Mouse (Mus musculus) spleen, embryonic (tissue): ENCODE data around the gene Osbpl3.

Experiments
- CTCF ChIA-PET: fragments of 350-600 bp; sonication (Branson Sonifier 250); formaldehyde crosslinking; loops from one replicate; lab custom pipeline; 2022; lab: Charles Lee

Osbpl3 gene

DNA sequence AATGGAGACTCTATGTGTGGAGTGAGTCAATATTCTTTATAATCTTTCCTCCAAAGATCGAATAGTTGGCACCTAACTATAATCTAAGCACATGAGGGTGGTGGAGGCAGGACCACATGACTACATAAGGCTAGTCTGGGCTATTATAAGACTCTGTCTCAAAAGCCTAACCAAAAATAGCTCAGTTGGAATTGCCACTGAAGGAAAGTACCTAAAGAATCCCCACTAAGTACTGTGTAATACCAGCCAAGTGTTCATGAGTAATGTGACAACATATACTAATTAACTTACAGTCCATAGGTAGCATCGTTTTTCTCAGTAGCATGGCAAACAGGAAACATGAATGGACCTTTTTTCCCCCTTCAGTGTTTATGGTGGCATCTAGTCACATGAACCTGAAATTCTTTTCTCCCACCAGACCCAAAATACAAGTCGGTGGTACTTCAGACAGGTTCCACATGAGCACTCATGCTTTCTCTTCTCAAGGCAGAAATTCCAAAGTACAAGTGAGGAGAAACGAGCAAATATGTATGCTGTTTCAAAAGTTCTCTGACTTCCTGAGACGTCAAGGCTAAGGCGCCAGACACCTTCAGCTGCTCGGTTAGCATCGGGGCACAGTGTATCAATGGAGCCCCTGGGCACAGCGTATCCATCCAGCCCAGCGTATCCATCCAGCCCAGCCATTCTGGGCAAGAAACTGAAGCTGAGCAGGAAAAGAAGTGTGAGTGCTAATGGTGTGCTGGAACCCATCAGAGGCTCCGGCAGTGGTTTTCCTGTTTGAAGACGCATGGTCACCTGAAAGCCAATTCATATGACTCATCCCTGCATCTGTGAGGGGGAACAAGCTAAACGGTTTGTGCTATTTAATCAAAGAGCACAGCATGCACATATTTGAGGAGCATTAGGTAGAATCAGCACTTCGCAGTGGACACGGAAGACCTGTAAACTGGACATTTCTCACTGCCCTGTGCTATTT, 120.9 kb downstream of the Osbpl3 start:
- CTCF ChIA-PET: interaction anchor here (0.7 kb wide), 1 partner anchor 247 kb away, joined by 5 read pairs; no protein-coding TSS in a partner anchor

DNA sequence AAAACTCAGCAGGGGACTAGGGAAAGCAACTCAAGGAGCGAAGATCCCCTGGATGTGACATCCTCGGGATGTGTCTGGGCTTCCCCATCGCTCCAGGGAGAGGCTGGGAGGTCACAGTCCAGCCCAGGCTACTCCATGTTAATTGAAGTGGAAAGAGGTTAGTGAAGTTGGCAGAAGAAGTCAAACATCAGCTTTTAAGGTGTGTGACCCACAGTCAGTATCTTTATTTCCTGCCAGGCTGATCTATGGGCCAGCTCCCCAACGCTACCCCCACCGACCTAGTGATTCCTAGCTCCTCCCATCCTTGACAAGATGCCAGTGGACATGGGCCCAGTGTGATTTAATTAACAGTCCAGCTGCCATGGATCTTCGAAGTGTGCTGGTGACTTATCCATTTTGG, 122.7 kb downstream of the Osbpl3 start:
- CTCF ChIA-PET: no interaction called here

DNA sequence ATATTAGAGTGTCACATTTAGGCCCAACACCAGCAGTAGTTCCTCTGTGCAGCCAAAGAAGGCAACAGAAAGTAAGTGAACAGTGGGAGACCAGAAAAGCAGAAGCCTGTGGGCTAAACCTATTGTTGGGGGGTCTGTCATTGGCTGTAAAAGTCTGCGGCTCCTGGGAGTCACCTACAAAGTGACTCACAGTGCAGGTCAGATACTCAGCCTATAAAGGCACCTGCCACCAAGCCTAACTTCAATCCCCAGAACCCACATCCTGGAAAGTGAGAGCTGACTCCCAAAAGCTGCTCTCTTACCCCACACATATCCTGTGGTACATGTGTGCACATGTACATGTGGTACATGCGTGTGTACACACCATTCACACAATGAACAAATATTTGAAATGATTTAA, 124.5 kb downstream of the Osbpl3 start:
- CTCF ChIA-PET: no interaction called here

DNA sequence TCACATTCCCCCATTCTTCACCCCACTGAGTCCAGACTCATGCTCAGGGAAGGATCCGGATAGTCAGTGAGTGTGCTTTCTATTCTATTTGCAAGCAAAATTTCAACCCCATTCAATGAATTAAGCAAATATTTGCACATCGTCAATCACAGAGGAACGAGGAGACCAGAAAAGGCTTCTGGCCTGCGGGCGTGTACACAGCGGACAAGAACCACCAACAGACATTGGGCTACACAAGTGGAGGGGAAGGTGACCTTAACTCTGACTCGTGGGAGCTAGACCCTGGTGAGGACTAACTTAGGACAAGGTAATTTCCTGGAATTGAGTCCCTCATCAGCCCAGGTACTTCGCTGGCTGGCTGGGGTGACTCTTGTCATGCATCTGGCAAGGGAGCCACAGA, 126.6 kb downstream of the Osbpl3 start:
- CTCF ChIA-PET: no interaction called here

DNA sequence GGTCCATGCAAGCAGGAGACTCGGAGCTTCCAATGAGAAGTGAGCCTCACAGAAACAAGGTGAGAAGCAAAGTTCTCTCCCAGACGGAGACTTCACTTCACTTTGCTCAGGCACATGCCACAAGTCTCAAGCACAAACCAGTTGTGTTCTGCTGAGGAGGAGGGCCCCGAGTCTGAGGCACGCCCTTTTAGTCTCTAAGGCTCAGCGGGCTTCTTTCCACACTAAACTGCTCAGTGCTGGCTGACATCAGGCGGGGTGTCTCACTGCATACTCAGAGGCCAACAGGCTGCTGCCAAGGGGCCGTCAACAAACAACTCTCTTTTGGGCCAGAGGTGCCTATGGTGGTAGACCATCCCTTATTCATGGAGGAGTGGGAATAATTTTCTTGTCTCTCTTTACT, 127.1 kb downstream of the Osbpl3 start:
- CTCF ChIA-PET: no interaction called here

DNA sequence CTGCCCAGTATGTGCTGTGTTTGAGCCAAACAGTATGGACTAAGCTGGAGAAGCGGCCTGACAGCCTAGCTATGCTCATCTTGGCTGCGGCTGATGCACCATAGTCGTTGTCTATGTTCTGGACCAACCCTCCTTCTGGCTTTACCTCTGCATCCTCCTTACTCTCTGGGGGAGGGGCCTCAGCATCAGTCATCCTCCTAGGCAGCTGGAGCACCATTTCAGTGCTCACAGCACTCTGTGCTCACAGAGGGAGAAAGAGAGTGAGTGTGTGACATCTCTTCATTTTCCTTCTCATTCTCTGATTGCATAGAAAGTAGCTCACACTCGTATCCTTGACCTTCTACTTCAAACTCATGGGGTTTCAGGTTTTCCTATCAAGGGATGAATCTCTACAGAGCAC, 129.8 kb downstream of the Osbpl3 start:
- CTCF ChIA-PET: no interaction called here

DNA sequence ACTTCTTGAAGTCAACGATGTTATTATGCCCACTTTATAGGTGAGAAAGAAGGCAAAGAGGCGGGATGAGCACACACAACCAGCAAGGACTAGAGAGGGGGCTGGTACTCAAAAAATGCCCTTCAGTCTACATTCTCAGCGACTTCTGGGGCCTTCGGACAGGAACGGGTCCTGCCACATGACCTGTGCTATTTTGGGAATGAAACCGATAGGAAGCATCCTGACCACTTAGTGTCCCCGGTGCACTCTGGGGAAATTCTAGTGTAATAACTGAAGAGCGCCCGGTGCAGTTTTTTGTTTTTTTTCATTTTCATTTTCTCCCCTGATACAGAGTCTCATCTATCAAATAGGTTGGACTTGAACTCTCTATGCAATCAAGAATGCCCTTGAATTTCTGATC, 130.5 kb downstream of the Osbpl3 start:
- CTCF ChIA-PET: no interaction called here

DNA sequence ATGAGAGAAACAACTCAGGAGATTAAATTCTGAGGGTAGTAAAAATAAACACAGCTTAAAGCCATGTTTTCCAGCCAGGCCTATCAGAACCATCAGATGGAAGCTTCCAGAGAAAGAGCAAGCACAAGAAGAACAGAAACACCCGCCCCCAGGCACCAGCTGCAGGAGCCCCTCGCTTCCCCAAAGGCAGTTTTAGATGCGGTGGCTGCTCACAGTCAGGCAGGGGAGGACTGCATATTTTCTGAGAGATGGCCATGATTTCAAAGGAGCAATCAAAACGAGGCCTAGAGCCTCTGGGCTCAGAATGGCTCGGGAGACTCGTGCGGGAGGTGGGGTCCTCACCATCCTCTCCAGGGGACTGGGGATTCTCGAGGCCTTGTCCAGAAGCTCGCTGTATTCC, 133.4 kb downstream of the Osbpl3 start:
- CTCF ChIA-PET: no interaction called here

DNA sequence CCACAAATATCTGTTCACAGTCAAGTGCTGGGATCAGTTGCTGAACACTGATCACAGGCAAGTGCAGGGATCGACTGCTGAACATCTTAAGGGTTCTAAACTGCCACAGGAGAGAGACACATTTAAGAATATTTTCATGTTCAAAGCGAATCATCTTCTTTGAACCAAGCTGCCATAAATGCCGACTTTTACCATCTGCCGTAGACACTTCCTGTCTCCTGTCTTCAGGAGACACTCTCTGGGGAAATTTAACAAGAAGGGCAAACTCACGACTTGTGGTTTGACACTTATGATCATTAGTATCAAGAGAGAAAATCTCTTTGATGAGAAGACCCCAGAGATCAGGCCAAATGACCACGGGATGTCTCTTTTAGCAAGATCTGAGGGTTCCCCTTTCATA, 134.3 kb downstream of the Osbpl3 start:
- CTCF ChIA-PET: no interaction called here

DNA sequence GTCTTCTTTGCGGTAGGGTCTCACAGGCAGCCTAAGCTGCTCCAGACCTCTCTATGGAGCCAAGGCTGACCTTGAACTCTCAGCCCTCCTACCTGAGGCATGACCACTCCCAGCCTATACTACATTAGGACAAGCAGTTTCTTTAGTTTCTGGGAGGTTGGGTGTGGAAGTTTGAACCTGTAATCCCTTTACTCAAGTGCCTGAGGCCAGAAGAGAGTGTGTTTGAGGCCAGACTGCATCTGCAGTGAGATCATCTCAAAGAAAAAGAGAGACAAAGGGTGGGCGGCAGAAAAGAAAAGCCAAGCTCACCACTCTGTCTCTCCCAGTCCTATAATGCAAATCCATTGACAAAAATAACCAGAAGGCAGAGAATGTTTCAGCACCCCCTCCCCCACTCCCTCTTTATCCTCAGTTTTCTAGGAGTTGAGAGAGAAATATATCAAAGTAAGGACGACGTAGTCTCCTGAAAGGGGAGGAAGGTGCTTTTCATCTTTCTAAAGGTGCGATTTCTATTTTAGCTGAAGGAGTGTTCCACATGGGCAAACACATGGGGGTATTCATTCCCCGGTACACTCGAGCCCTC, 137.3 kb downstream of the Osbpl3 start:
- CTCF ChIA-PET: no interaction called here

DNA sequence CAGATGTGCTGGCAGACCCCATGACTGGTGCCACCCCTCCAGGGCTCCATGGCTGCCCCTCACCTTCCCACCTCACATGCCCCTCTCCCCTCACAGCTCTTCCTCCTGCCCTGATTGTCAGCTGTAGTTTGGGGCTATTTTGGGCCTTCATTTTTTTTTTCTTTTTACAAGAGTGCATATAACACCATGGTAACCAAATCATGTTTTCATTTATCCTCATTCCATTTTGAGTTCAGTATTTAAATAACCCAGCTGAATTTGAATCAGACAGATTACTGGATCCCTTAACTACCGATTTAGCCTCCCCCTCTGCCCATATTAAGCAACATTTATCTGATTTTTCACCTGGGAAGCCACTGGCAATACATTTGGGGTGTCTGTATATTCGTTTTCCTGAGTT, 137.9 kb downstream of the Osbpl3 start:
- CTCF ChIA-PET: no interaction called here

DNA sequence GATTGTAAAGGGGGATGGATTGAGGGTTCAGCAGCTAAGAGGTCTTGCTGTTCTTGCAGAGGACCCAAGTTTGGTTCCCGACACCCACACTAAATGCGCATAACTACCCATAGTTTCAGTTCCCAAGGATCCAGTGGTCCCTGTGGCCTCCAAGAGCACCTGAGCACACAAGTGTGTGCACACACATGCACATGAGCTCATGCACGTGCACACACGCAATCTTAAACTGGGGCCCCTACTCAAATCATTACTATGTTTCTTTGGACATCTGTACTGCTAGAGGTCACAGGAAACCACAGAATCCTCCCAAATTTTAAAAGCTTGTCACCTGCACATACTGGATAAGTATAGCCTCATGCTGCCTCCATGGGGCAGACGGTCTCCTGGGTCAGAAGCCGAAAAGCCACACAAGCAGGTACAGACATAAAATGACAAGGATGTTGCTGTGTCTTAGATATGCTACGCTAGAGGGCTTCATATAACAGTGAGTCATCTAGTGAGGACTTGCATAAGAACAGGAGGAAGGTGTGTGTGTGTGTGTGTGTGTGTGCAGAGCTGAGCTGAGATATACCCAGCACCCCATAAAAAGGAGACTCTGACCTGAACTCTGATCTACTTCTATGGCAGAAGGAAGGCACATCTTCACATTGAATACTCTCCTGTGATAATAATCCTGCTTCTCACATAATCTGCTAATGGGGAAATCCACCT, 139.1 kb downstream of the Osbpl3 start:
- CTCF ChIA-PET: no interaction called here

DNA sequence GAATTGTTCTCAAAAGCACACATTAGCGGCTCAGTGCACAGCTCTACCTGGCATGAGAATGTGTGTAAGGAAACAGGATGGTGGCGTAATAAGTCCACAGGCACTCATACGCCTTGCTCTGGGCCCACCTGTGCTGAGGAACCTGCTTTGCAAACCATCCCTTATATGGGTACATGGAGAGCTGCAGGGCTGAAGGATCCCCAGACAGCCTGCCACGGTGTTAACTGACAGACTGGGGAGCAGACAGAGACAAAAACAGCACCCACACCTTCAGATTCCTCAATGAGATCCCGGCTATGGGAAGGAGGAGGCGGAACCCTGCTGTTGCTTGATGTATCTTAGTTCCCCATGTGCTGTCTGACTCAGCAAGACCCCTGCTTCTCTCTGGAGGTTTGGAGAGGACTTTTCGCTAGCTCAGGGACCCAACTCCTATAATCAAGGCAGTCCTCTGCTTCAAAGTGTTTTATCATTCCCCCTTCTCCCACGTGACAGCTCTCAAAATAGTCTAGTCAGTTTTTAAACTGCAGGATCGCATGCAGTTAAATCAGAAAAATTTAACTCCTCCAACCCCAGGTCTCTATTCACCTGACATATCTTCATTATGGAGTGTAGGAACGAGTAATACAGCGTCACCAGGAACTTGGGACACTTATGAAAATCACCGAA, 141.5 kb downstream of the Osbpl3 start:
- CTCF ChIA-PET: interaction anchor here (0.6 kb wide), 1 partner anchor 1276 kb away, joined by 8 read pairs; no protein-coding TSS in a partner anchor

DNA sequence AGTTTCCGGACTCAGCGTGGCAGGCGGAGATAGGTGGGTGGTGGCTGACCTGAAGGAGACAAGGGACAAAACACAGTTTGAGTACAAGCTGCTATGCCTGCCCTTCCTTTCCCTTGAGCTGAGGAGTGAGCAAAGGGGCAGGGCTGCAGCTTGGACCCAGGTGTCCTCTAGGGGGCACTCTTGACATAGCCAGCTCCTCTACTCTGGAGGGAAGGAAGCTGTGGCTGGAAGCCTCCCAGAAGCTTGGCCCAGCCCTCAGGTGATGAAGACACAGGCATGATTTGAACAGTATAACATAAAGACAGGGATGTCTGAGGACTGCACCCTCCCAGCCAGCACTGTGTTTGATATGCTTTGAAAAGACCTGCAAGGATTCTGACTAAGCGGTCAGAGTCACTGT, 143.4 kb downstream of the Osbpl3 start:
- CTCF ChIA-PET: no interaction called here

DNA sequence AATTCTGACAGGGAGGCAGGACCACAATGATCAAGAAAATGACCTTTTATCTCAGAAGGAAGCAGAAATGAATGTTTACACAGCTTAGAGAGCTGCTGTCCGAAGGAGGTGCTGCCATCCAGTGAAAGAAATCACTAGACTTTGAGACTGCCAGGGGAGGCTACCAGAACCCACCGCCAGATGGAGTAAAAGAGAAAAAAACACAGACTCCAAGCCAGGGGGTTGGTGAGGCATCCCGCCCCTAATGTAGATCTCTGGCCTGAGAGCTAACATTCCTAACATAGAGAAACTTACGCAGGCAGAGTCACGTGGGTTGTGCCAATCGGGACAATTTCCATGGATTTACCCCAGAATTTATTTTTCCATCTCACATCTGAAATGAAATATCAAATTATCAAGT, 147.0 kb downstream of the Osbpl3 start:
- CTCF ChIA-PET: no interaction called here

DNA sequence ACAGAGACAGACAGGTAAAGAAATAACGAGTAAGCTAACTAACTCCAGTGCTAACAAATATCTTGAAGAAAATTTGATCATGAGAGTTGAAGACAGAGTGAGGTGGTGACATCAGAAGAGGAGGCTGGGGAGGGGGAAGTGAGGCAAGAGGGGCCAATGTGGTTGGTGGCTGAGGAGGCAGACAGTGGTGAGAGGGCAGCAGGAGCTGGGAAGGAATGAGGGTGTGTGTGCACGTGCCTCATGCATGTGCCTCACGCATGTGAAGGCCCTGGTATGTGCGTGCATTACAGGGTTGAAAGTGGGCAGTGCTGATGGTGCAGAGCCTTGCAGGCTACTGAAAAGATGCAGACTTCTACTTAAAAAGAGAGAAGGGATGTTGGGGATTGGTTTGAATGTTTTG, 149.4 kb downstream of the Osbpl3 start:
- CTCF ChIA-PET: no interaction called here

DNA sequence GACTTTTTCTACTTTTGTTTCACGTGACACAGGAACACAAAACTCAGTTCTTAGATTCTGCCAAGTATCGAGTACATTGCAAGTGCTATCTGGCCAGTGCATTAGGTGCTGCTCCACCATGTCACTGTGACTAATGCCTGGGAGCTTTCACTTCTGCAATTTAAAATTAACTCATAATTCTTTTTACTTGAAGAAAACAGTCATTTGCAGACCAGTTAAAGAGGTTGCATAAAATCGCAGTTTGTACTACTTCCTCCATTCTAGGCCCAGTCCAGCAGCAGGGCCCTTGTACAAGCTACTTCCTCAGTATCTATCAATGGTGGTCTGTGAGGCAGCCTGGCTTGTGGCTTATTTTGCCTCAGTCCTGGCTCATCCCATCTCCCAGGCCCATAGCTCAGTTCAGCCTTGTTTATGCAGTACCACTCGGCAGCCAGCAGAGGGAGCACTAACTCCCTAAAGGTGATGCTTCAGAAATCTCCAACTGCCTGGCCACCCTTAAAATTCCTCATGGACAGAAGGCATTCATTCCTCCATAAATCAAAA, 151.0 kb downstream of the Osbpl3 start:
- CTCF ChIA-PET: interaction anchor here (0.6 to 0.7 kb wide), 2 partner anchors 55 to 320 kb away, joined by 3 read pairs; no protein-coding TSS in a partner anchor

DNA sequence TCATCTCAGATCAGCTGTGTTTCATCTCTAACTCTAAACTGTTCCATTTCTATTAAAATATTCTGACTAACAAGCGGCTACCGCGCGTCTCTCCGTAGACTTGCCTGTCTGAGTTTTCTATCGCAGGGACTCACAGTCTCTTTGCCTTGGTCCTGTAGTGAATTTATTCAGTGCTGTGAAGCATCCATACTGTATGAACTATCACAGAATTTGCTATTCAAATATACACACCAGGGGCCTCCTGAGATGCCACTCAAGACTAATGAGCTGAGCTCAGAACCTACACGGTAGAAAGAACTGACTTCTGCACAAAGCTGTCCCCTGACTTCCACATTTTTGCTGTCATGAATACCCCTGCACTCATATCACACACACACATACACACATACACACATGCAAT, 154.9 kb downstream of the Osbpl3 start:
- CTCF ChIA-PET: interaction anchor here (0.5 to 0.6 kb wide), 2 partner anchors 107 to 923 kb away, joined by 3 to 6 read pairs; no protein-coding TSS in a partner anchor

DNA sequence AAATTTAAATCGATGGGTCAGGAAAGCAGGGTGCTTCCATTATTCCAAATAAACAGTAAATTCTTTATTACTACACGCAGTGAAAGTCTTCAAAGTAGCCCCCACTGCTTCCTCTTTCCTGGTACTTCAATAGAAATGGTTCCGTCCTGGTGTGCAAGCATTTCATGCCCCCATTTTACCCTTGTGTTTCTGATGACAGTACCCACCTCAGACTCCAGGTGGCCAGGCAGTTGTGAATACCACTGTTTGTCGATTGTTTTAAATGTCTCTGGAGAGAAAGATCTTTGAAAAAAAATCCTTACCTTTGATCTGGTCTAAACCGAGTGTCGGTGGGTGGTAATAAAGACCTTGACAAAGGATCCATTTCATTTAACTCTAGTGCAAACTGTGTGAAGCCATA, 155.4 kb downstream of the Osbpl3 start:
- CTCF ChIA-PET: no interaction called here

DNA sequence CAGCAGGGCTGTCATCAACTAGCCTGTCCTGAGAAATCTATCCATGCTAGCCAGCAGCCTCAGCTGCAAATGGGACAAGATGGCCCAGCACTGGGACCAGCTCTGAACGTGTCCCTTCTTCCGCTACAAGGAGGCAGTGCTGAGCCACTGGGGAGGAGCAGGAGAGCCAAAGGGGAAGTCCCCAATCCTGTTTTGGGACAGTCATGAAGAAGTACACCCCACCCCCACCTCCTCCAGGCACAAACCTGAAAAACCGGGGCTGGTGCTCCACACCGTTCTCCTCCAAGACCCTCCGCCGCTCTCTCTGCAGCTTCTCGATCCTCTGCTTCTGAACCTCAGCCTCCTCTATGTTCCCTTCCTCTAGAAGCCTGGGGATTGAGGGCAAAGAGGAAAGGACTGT, 156.9 kb downstream of the Osbpl3 start:
- CTCF ChIA-PET: no interaction called here

DNA sequence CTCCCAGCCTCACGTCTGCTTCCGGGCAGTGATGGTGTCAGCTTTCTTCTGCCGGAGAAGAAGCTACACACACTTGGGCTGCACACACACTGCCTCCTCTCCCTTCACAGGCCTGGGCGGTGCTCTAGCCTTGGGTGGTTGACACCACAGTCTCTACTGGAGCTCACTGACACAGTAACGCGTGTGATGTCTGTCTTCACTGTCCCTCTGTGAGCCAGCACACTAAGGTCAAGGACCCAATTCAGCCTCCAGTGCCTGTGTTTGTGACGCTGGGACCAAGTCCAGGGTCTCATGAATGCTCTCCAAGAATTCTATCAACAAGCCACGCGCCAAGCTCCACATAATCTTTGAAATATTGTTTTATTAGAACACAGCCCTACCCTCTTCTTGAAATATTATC, 158.3 kb downstream of the Osbpl3 start:
- CTCF ChIA-PET: no interaction called here
